Comparison of ENCODE assay signal across 8 mouse cellular contexts in genomic region chr5:103938547-103939349, GRCm38 (mm10). TPM values are rescaled to one million over a fixed set of nuclear protein-coding genes. Genes with fewer than 3 reads are reported as not detected.
DNase-seq lines count a peak whose midpoint lies in the region; ATAC-seq and TF ChIP-seq lines count a peak whose summit lies in the region.
"Had no signal": no experiment of that assay in that cellular context is flagged by ENCODE, and none has a peak within 500 bp of the region (broad histone marks: within the 10 kb centered on the region; RNA-seq: fewer than 3 reads in every experiment).

No protein-coding gene starts in this region.

- no peaks in the 10 kb centered on the region for H3K27me3 ChIP-seq in embryonic facial prominence, embryonic 11.5 days (ENCODE audit: control insufficient read depth, insufficient read depth, low read length)
- peaks cover 6% of the 10 kb centered on the region for H3K27me3 ChIP-seq in hindbrain, embryonic 16.5 days (replicated peaks; ENCODE audit: control insufficient read depth, insufficient read depth, low read length)
- H3K27me3 ChIP-seq in neural tube, embryonic 15.5 days (replicated peaks): peaks cover 8% of the 10 kb centered on the region

- no peak overlapping the region for H3K9ac ChIP-seq in embryonic facial prominence, embryonic 11.5 days (replicated peaks; ENCODE audit: low read length)
- no peak overlapping the region for H3K9ac ChIP-seq in hindbrain, embryonic 16.5 days (ENCODE audit: low read depth, low read length)
- no peak overlapping the region for H3K9ac ChIP-seq in neural tube, embryonic 15.5 days (replicated peaks)

- no peaks in the 10 kb centered on the region for H3K9me3 ChIP-seq in embryonic facial prominence, embryonic 11.5 days (replicated peaks; ENCODE audit: control insufficient read depth, low read length)
- H3K9me3 ChIP-seq in hindbrain, embryonic 16.5 days (ENCODE audit: control insufficient read depth, low read length): no peaks in the 10 kb centered on the region
- H3K9me3 ChIP-seq in neural tube, embryonic 15.5 days (replicated peaks): no peaks in the 10 kb centered on the region

- H3K4me2 ChIP-seq in embryonic facial prominence, embryonic 11.5 days (ENCODE audit: low read depth, low read length): no peak overlapping the region
- peak overlapping the region; percentile 31 for H3K4me2 ChIP-seq in hindbrain, embryonic 16.5 days (ENCODE audit: low read length)
- H3K4me2 ChIP-seq in neural tube, embryonic 15.5 days: no peak overlapping the region

- H3K4me3 ChIP-seq in left cerebral cortex, adult 2 months: no peak overlapping the region
- no peak overlapping the region for H3K4me3 ChIP-seq in embryonic facial prominence, embryonic 11.5 days (ENCODE audit: low read depth, low read length)
- no peak overlapping the region for H3K4me3 ChIP-seq in hindbrain, embryonic 16.5 days (ENCODE audit: low read length)
- H3K4me3 ChIP-seq in neural tube, embryonic 15.5 days (replicated peaks): no peak overlapping the region

- intact Hi-C loops in left cerebral cortex, postnatal 4 days (cut with DNase I): no loop called here
- intact Hi-C loops in left cerebral cortex, adult 2 months (cut with DNase I): no loop called here

- ATAC-seq in embryonic facial prominence, embryonic 11.5 days (replicated peaks; ENCODE audit: insufficient number of reproducible peaks, low FRiP score, low TSS enrichment, low read depth): peak; percentile 66; the same call in 1 of the 2 replicates
- peak; percentile 91 for ATAC-seq in hindbrain, embryonic 16.5 days
- peak; percentile 70 for ATAC-seq in neural tube, embryonic 15.5 days (ENCODE audit: low FRiP score)

- H3K36me3 ChIP-seq in embryonic facial prominence, embryonic 11.5 days (replicated peaks; ENCODE audit: control insufficient read depth, insufficient read depth, low read depth, low read length): no peaks in the 10 kb centered on the region
- no peaks in the 10 kb centered on the region for H3K36me3 ChIP-seq in hindbrain, embryonic 16.5 days (ENCODE audit: control insufficient read depth, insufficient read depth, low read length)
- no peaks in the 10 kb centered on the region for H3K36me3 ChIP-seq in neural tube, embryonic 15.5 days

- no peaks in the 10 kb centered on the region for H3K4me1 ChIP-seq in embryonic facial prominence, embryonic 11.5 days (ENCODE audit: control insufficient read depth, insufficient read depth, low read length)
- H3K4me1 ChIP-seq in hindbrain, embryonic 16.5 days (ENCODE audit: control insufficient read depth, insufficient read depth, low read depth, low read length): peaks cover 11% of the 10 kb centered on the region
- H3K4me1 ChIP-seq in neural tube, embryonic 15.5 days: peaks cover 25% of the 10 kb centered on the region

- WGBS in embryonic facial prominence, embryonic 11.5 days: 35% methylated on average over 11 of the region's 11 CpGs
- WGBS in hindbrain, embryonic 16.5 days: 15% methylated on average over 11 of the region's 11 CpGs
- WGBS in neural tube, embryonic 15.5 days: 11% methylated on average over 11 of the region's 11 CpGs

- peak; percentile 79 for DNase-seq in left cerebral cortex, postnatal 4 days
- DNase-seq in left cerebral cortex, adult 2 months (ENCODE audit: extremely low spot score in 1 of 2, low spot score in 2 of 2): no peak
- DNase-seq in embryonic facial prominence, embryonic 11.5 days (ENCODE audit: low spot score): peak; percentile 37
- no peak for DNase-seq in adrenal gland, adult (ENCODE audit: inconsistent age in 2 of 2, low spot score in 1 of 2)
- no peak for DNase-seq in right cerebral cortex, adult 2 months (ENCODE audit: low spot score in 2 of 2)
- DNase-seq: gastrocnemius, postnatal 36 days had no signal

- TF ChIP-seq CTCF in left cerebral cortex, adult 2 months (IDR thresholded peaks at IDR 0.05): no peak

- no peak overlapping the region for H3K27ac ChIP-seq in left cerebral cortex, adult 2 months
- no peak overlapping the region for H3K27ac ChIP-seq in embryonic facial prominence, embryonic 11.5 days (replicated peaks; ENCODE audit: low read depth, low read length)
- H3K27ac ChIP-seq in hindbrain, embryonic 16.5 days (ENCODE audit: low read depth, low read length): no peak overlapping the region
- 0 out of 2 replicates have a peak overlapping the region, but pooled peaks have one; percentile 19 for H3K27ac ChIP-seq in neural tube, embryonic 15.5 days (replicated peaks)

RNA-seq across cellular contexts. Expression of gene Klhl8, which starts 27.7 kb away (rescaled TPM):
- total RNA-seq in left cerebral cortex, postnatal 4 days (2021): 10 to 100 TPM; 46.0 to 46.4 TPM
- 10 to 100 TPM; 33.1 to 35.3 TPM for total RNA-seq in left cerebral cortex, adult 2 months (2021)
- 13.4 and 14.4 TPM in 2 replicates for polyA plus RNA-seq in embryonic facial prominence, embryonic 11.5 days (2014; fragmentation: Nextera tagmentation; extraction: Ambion mirVana)
- 40.7 and 42.5 TPM in 2 replicates for polyA plus RNA-seq in hindbrain, embryonic 16.5 days (2015; fragmentation: Nextera tagmentation; extraction: Ambion mirVana)
- 34.9 and 38.1 TPM in 2 replicates for polyA plus RNA-seq in neural tube, embryonic 15.5 days (2015; fragmentation: Nextera tagmentation; extraction: Ambion mirVana)

RNA-seq across cellular contexts. Expression of gene Hsd17b13, which starts 38.5 kb away (rescaled TPM):
- not detected for total RNA-seq in left cerebral cortex, postnatal 4 days (2021)
- under 1 TPM in 1 of 2 experiments, not detected in 1; 0.42 TPM for total RNA-seq in left cerebral cortex, adult 2 months (2021)
- polyA plus RNA-seq in embryonic facial prominence, embryonic 11.5 days (2014; fragmentation: Nextera tagmentation; extraction: Ambion mirVana): not detected in 2 replicates
- not detected in 2 replicates for polyA plus RNA-seq in hindbrain, embryonic 16.5 days (2015; fragmentation: Nextera tagmentation; extraction: Ambion mirVana)
- polyA plus RNA-seq in neural tube, embryonic 15.5 days (2015; fragmentation: Nextera tagmentation; extraction: Ambion mirVana): 0.95 TPM in 1 of 2 replicates, not detected in the other
- total RNA-seq: gastrocnemius, postnatal 36 days had no signal

Comparison
In these comparisons a context has a peak if more than half of its experiments do, and no peak if none do; other contexts are left out.
1. DNase-seq: peak in left cerebral cortex, postnatal 4 days (single experiment) and embryonic facial prominence, embryonic 11.5 days (single experiment); none in left cerebral cortex, adult 2 months (0 of 2), adrenal gland, adult (0 of 2) and right cerebral cortex, adult 2 months (0 of 2).
2. Peak in every context shown above with its lines, with median percentiles within 50 percentile points of each other: ATAC-seq.